Mouse (Mus musculus) heart, postnatal 0 days (tissue): ENCODE measurements at regions not wholly inside any gene's neighbourhood (a gene's known extent, or its start where the extent isn't known, plus 50 kb on each side); places are given as distances from the start of the nearest gene placed in this dataset.
A peak's percentile ranks its signal among the peaks of the same experiment; 100 is the strongest.

Experiments
- ATAC-seq: fragments of 200-750 bp; cut with Nextera tagmentation; 2 replicates; pipeline ENCODE4 v1.8.0; 2017; ENCODE audit warnings: low read depth, moderate number of reproducible peaks, moderate library complexity; ENCODE audit not compliant: insufficient read depth
- DNase-seq: peaks from one replicate; pipeline ENCODE4 v3.0.0-alpha.2; 2016; ENCODE audit warnings: low spot score
- H3K27ac ChIP-seq: fragments of 300-500 bp; sonication (generic); 2 replicates; pipeline ENCODE4 v1.5.1; 2014; ENCODE audit warnings: low read depth, mild to moderate bottlenecking
- H3K27me3 ChIP-seq: fragments of 300-500 bp; sonication (generic); 2 replicates; pipeline ENCODE4 v1.6.1; 2014; ENCODE audit warnings: low read length, mixed read lengths; ENCODE audit not compliant: control insufficient read depth, insufficient read depth
- H3K36me3 ChIP-seq: fragments of 300-500 bp; sonication (generic); replicated peaks from 2 replicates; pipeline ENCODE4 v1.6.1; 2014; ENCODE audit warnings: low read length, mixed read lengths; ENCODE audit not compliant: control insufficient read depth, insufficient read depth
- H3K4me1 ChIP-seq: fragments of 300-500 bp; sonication (generic); 2 replicates; pipeline ENCODE4 v1.6.1; 2014; ENCODE audit warnings: antibody characterized with exemption; ENCODE audit not compliant: control insufficient read depth, insufficient read depth
- H3K4me2 ChIP-seq: fragments of 300-500 bp; sonication (generic); 2 replicates; pipeline ENCODE4 v1.6.1; 2014; ENCODE audit warnings: low read depth, mild to moderate bottlenecking, low read length, moderate library complexity
- H3K4me3 ChIP-seq: fragments of 300-500 bp; sonication (generic); 2 replicates; pipeline ENCODE4 v1.5.1; 2014; ENCODE audit warnings: low read depth, low read length
- H3K9ac ChIP-seq: fragments of 300-500 bp; sonication (generic); replicated peaks from 2 replicates; pipeline ENCODE4 v1.6.1; 2014; ENCODE audit warnings: low read depth, low read length, mixed read lengths
- H3K9me3 ChIP-seq: fragments of 300-500 bp; sonication (generic); replicated peaks from 2 replicates; pipeline ENCODE4 v1.6.1; 2016; ENCODE audit warnings: low read length; ENCODE audit not compliant: control insufficient read depth
- CTCF ChIP-seq: IDR thresholded peaks from 2 replicates; pipeline ENCODE4 v1.5.1; 2016; ENCODE audit warnings: antibody characterized with exemption, control low read depth, low read depth
- EP300 ChIP-seq: IDR thresholded peaks from 2 replicates; pipeline ENCODE4 v1.6.1; 2016; ENCODE audit warnings: antibody characterized with exemption, low read depth
- WGBS: fragments of 180-500 bp; shearing (Covaris S2); extraction: QIAGEN DNeasy Blood & Tissue Kit; methylation state at CpG from one replicate; pipeline ENCODE4 v1.1.7; 2014; 5-methylcytosine and 5-hydroxymethylcytosine counted together

DNA sequence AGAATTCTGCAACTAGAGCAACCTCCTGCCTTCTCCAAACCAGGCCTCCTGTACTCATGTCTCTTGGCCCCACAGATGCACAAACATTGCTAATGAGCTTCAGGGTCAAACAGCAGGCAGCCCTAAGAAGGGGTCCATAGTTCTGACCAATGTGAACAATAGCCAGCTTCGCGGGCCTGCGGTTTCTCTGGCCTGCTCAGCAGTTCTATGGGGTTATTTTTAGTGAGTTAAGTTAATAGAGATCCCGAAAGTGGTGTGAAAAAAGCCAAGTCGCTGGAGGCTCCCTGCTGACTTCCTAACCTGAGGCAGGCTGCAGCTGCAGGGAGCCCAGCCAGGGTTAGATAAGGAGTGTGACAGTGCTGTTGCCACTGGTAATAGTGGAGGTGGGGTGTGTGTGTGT lies 106.6 kb downstream of the Pdcd6ip start:
- TF ChIP-seq EP300 (no peak), CTCF (no peak)
- Histone ChIP-seq H3K4me3 (no peak overlapping the region), H3K9me3 (no peaks in the 10 kb centered on the region), H3K27me3 (no peaks in the 10 kb centered on the region), H3K36me3 (no peaks in the 10 kb centered on the region), H3K4me1 (no peaks in the 10 kb centered on the region), H3K27ac (no peak overlapping the region), H3K4me2 (no peak overlapping the region), H3K9ac (no peak overlapping the region)
- 2% methylated on average over 5 of the region's 5 CpGs for WGBS
- DNase-seq (no peak), ATAC-seq (no peak)

DNA sequence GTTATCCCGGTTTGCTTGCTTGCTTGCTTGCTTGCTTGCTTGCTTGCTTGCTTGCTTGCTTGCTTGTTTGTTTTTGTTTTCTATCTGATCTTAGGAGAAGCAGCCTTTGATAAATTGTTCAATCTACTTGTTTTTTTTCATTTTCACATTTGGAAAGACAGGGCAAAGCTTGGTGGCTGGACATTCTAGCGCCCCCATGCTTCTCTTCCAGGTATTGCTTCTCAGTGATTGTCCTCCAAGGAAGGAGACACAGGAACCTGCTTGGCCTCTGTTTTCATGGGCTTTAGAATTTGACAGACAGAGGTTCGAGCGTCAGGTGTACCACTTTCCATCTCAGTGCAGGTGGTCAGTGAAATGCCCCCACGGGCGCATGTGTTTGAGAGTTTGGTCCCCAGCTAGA lies 120.8 kb downstream of the Pdcd6ip start:
- H3K9me3 ChIP-seq, result no peaks in the 10 kb centered on the region
- no peak overlapping the region for H3K9ac ChIP-seq
- ATAC-seq, result no peak

DNA sequence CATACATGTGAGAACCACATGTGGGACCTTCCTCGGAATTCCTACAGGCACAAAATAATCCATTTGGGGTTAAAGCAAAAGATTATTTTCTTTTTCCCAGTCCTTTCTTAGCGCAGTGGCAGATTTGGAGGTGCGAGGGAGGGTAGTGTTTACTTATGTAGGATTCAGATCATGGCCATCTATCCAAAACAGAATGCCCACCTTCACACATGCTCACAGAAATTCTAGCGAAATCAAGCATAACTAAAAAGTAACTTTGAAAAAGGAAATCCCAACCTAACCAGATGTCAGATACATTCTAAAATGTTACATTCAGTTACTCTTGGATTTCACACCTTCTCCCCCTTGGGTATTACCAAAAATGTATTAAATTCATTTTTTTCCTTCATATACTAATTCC lies 121.6 kb downstream of the Pdcd6ip start:
- Histone ChIP-seq H3K4me3 (no peak overlapping the region), H3K27me3 (no peaks in the 10 kb centered on the region), H3K4me2 (no peak overlapping the region), H3K36me3 (no peaks in the 10 kb centered on the region), H3K9me3 (no peaks in the 10 kb centered on the region), H3K27ac (no peak overlapping the region), H3K9ac (no peak overlapping the region), H3K4me1 (no peaks in the 10 kb centered on the region)
- ATAC-seq (no peak), DNase-seq (no peak)
- TF ChIP-seq CTCF, result no peak
- TF ChIP-seq EP300, result no peak
- WGBS, result 83% methylated on average over 4 of the region's 4 CpGs

More for the DNA sequence above, 120.8 kb downstream of the Pdcd6ip start:
- H3K27ac ChIP-seq, result no peak overlapping the region
- H3K4me2 ChIP-seq, result no peak overlapping the region
- H3K4me3 ChIP-seq, result no peak overlapping the region
- H3K4me1 ChIP-seq, result no peaks in the 10 kb centered on the region
- TF ChIP-seq CTCF (peak; percentile 12; the same call in 1 of the 2 replicates), EP300 (no peak)
- H3K36me3 ChIP-seq, result no peaks in the 10 kb centered on the region
- no peak for DNase-seq
- WGBS, result 48% methylated on average over 6 of the region's 6 CpGs
- H3K27me3 ChIP-seq, result no peaks in the 10 kb centered on the region

DNA sequence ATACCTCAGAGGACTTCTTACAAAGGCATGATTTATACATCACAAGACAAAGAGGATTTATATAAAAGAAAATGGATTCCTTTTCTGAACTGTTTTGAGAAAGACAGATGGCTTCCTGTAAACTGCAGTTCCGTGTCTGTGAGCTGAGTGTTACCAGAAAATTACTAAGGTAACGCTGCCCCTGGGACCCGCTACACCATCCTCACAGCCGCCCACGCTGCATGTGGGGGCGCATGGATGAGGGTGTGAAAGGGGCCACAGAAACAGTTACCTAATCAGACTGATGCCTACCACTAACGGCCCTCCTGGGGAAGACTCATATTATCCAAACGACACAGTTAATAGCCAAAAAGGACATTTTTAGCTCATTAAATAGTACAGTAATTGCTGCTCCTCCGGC lies 129.8 kb downstream of the Pdcd6ip start:
- Histone ChIP-seq H3K9me3 (no peaks in the 10 kb centered on the region), H3K27ac (no peak overlapping the region), H3K4me3 (no peak overlapping the region), H3K36me3 (no peaks in the 10 kb centered on the region), H3K4me2 (no peak overlapping the region), H3K4me1 (no peaks in the 10 kb centered on the region), H3K9ac (no peak overlapping the region), H3K27me3 (no peaks in the 10 kb centered on the region)
- 81% methylated on average over 9 of the region's 9 CpGs for WGBS
- no peak for DNase-seq
- TF ChIP-seq EP300 (no peak), CTCF (no peak)
- no peak for ATAC-seq

- no peak overlapping the region for H3K27ac ChIP-seq
- ATAC-seq (no peak), DNase-seq (no peak)
- 39% methylated on average over 1 of the region's 1 CpGs for WGBS
- no peak overlapping the region for H3K4me3 ChIP-seq
- H3K9ac ChIP-seq, result no peak overlapping the region
- no peak overlapping the region for H3K4me2 ChIP-seq
- TF ChIP-seq CTCF, result no peak
- no peak for TF ChIP-seq EP300
- no peaks in the 10 kb centered on the region for H3K36me3 ChIP-seq
- H3K27me3 ChIP-seq, result no peaks in the 10 kb centered on the region
- H3K9me3 ChIP-seq, result no peaks in the 10 kb centered on the region
- no peaks in the 10 kb centered on the region for H3K4me1 ChIP-seq
These were observed 139.2 kb downstream of the Pdcd6ip start for GRCm38 (mm10) chr9:113568849-113569248.

DNA sequence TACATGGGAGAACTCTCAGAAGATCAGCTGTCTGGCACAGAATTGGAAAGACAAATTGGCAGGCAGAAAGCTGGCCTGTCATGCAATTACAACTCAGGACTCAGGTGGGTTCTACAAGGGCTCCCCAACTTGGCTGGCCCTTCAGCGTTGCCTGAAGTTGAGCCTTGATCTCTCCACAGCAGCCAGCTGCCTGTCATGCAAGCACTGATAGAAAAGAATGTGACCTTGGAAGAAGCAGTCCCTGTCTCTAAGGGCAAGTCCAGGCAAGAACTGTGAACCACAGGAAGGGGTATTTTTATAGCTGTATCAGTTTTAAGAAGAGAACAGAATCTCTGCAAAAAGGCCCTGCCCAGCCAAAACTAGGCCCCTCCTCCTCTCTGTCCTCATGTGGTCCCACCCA lies 140.4 kb downstream of the Pdcd6ip start:
- no peaks in the 10 kb centered on the region for H3K9me3 ChIP-seq
- H3K27me3 ChIP-seq, result no peaks in the 10 kb centered on the region
- ATAC-seq (peak; percentile 57; the same call in 1 of the 2 replicates), DNase-seq (no peak)
- peak overlapping the region; percentile 1; the same call in 1 of the 2 replicates for H3K27ac ChIP-seq
- 52% methylated on average over 1 of the region's 1 CpGs for WGBS
- TF ChIP-seq CTCF (no peak), EP300 (no peak)
- no peak overlapping the region for H3K4me3 ChIP-seq
- H3K4me1 ChIP-seq, result no peaks in the 10 kb centered on the region
- no peaks in the 10 kb centered on the region for H3K36me3 ChIP-seq
- H3K4me2 ChIP-seq, result no peak overlapping the region
- no peak overlapping the region for H3K9ac ChIP-seq
